Mouse (Mus musculus): Measurements from ENCODE around the gene Man1c1.

Gene Man1c1

GRCm38 (mm10) chr4:134703835-134704546 is at the start of gene Man1c1:
Gene Man1c1 (minus strand): TSS chr4:134704290.
- DNase-seq (ENCODE audit: low spot score in 2 of 2): peak; percentile 98 to 99

GRCm38 (mm10) chr4:134753516-134754261 is 49.6 kb upstream of the Man1c1 start:
- no peak for DNase-seq (ENCODE audit: low spot score in 2 of 2)

GRCm38 (mm10) chr4:134752911-134753426 is 48.9 kb upstream of the Man1c1 start:
- no peak for DNase-seq (ENCODE audit: low spot score in 2 of 2)

DNA sequence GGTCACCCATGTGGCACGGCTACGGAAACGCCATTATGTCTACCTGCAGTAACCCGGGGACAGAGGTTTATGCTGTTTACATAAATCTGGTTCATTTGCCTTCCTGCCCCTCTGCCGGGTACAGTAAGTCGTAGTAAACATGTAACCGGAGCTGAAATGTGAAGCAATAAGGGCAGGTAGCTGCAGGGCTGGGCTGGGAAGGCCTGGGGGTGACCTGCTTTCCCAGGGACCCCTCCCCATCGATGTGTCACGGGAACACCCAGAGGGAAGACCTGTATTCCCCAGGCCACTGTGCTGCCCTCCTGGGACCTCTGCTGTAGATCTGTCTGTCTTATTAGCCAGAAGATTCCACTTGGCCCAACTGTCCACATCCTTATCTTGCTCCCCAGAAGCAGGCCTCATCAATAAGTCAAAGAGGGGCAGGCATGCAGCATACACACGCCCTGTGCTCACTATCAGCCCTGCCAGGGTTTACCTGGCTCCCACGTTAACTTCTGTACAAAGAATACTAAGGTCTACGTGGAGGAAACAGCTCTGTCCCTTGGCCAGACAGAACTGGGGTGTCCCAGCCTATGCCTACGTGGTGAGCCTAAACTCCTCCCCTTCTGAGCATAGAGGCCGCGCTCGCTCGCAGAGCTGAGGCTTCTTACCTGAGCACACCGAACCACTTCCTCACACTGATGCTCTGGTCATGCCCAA is 47.7 kb upstream of the Man1c1 start:
- DNase-seq (ENCODE audit: low spot score in 2 of 2): no peak

DNA sequence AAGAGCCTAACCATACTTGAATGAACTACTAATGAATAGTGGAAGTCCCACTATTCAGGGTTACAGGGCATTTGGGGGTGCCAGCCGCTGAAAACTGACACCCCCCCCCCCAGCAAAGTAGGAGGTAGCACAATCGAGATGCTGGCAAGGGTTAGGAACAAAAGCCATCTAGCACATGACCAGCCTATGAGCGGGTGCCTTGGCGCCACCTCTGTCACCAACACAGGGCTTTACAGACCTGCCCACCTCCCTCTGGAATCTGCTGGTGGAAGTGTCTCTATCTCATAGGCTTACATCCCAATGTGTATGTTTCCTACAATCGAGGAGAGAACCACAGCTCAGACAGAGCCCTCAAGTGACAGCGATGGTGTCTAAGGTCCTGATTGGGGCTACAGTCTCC is 46.7 kb upstream of the Man1c1 start:
- no peak for DNase-seq (ENCODE audit: low spot score in 2 of 2)

DNA sequence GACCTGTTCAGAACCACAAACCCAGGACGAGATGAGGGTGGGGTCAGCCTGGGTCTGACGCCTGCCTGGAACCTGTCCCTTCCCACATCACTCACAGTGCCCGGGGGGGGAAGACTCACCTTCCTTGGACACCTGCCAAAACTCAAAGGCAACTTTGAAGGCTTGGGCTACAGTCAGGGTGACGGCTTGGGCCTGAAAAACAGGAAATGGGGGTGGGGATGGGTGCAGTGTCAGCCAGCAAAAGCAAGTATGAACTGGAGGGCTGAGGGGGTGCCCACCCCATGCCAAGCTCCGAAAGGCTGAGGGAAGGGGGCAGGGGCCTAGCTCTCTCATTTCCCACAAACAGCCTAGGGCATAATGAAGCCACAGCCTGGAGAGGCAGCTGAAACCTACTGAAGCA is 46.2 kb upstream of the Man1c1 start:
- DNase-seq (ENCODE audit: low spot score in 2 of 2): no peak

- DNase-seq (ENCODE audit: low spot score in 2 of 2): no peak
Observed at GRCm38 (mm10) chr4:134749301-134750030, 45.4 kb upstream of the Man1c1 start.

GRCm38 (mm10) chr4:134745900-134746661 is 42.0 kb upstream of the Man1c1 start:
- DNase-seq (ENCODE audit: low spot score in 2 of 2): peak; percentile 78 to 86

GRCm38 (mm10) chr4:134743881-134744633 is 40.0 kb upstream of the Man1c1 start:
- no peak for DNase-seq (ENCODE audit: low spot score in 2 of 2)

- no peak for DNase-seq (ENCODE audit: low spot score in 2 of 2)
Observed at GRCm38 (mm10) chr4:134741949-134742348, 37.9 kb upstream of the Man1c1 start.

- DNase-seq (ENCODE audit: low spot score in 2 of 2): no peak
Observed at GRCm38 (mm10) chr4:134740186-134740585, 36.1 kb upstream of the Man1c1 start.

- DNase-seq (ENCODE audit: low spot score in 2 of 2): no peak
Observed at GRCm38 (mm10) chr4:134739530-134739929, 35.4 kb upstream of the Man1c1 start.

DNA sequence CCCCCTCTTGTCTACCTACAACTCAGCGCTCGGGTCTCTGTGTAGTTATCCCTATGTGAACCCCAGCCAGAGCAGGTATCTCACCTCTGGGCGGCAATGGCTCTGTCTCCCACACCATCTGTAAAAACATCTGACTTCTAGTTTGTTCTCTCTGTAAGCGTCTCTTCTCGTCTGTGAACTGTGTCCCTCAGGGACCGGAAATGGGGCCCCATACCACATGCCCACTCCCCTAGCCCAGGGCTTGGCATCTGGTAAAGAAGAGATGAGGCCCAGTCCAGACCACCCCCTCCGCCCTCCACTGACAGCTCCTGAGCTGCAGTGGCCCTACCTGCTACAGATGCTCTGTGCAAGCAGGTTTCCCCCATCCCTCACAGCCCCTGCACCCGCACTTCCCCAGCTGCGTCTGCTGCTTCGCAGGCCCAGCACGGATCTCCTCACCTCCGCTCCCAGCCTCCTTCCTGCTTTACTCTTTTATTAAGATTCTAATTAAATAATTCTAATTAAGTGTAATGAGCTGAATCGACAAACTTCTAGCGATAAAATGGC is 33.3 kb upstream of the Man1c1 start:
- DNase-seq (ENCODE audit: low spot score in 2 of 2): no peak

DNA sequence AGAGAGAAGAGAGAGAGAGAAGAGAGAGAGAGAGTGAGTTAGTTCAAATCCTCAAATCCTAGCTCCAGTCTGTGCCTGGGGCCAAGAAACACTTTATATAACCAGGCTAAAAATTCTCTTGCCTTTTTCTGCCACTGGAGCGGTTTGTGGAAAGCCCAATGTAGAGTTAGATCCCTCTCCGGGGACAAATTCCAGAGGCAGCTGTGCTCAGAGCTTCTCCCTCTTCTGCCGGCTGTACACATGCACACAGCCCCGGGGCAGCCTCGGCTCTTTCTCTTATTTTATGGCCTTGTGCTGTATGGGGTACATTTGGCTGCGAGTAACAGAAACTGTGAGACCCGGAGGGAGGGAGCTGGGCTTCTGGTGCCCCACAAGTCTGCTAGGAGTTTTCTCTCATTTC is 32.1 kb upstream of the Man1c1 start:
- peak; percentile 30 to 69 for DNase-seq (ENCODE audit: low spot score in 2 of 2)

DNA sequence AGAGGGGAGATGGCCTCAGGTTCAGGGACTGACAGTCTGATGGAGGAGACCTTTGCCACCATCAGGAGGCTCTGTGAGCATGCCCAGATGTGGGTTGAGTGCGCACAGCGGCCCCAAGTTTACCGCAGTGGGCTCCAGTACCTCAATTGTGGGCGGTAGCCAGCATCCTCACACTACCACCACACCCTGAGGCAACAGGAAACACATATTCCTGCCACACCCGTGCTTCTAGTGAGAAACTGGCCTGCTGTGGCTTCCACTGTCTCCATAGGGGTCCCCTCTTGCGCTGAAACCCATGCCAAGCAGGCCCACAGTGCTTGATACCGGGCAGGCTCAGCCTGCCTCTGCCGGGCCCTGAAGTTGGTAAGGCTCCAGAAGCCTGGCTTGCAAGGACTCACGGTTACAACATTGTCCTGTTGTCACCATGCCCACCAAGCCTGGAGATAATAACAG is 30.6 kb upstream of the Man1c1 start:
- DNase-seq (ENCODE audit: low spot score in 2 of 2): no peak

GRCm38 (mm10) chr4:134734038-134734628 is 30.0 kb upstream of the Man1c1 start:
- no peak for DNase-seq (ENCODE audit: low spot score in 2 of 2)

- DNase-seq (ENCODE audit: low spot score in 2 of 2): no peak
Observed at GRCm38 (mm10) chr4:134733371-134733770, 29.3 kb upstream of the Man1c1 start.

DNA sequence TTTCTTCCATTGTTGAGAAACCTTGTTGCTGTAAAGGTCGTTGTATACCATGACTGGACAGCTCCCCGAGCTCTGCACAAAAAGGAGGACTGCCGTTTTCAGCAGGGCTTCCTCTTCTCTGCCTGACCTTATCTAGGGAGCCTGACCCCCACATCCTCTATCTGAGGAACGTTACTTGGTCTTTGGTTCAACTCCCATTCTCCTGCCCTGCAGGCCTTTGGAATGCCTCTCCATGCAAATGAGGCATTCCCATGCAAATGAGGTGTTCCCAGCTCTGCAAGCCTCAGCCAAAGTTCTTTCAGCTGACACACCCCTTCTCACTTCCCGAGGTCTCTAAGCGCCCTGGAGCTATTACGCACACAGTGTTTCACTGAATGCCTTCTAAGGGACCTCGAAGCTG is 26.0 kb upstream of the Man1c1 start:
- DNase-seq (ENCODE audit: low spot score in 2 of 2): no peak

- no peak for DNase-seq (ENCODE audit: low spot score in 2 of 2)
Observed at GRCm38 (mm10) chr4:134725735-134726345, 21.8 kb upstream of the Man1c1 start.
